Mouse (Mus musculus): ENCODE measurements around the gene Zfp185. TPM values are rescaled to one million over a fixed set of nuclear protein-coding genes. Genes with fewer than 3 reads are reported as not detected.

Gene Zfp185
- total and polyA plus RNA-seq, 2 experiments from 2014 or later = 0.33 to 0.84 TPM

DNA sequence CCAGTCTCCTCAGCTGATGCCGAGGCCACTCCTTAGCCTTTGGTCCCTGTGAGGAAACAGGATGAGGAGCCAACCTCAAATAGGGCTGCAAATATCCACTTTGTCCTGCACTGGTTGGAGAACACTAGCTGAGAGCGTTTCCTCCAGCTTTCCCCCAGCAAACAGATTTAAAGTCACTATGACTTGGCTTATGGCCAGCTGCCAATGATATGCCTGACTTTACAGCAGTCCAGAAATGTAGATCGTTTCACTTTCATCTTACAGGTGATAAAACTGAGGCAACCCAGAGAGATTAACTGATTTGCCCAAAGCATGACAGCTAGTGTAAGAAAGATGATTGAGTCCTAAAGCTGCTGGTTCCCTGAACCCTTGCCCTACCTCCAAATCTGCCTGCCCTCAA is 8.4 kb downstream of the Zfp185 start:
- 65% methylated on average over 3 of the region's 3 CpGs for WGBS
- no peak overlapping the region for H3K9ac ChIP-seq (replicated peaks; ENCODE audit: low read length, poor library complexity, severe bottlenecking)
- no peak overlapping the region for H3K4me3 ChIP-seq (ENCODE audit: low read depth, low read length)
- H3K4me2 ChIP-seq (ENCODE audit: low read depth, low read length, poor library complexity, severe bottlenecking) = no peak overlapping the region
- H3K9me3 ChIP-seq (ENCODE audit: low read length) = no peaks in the 10 kb centered on the region
- no peaks in the 10 kb centered on the region for H3K27me3 ChIP-seq (ENCODE audit: insufficient read depth, low read length)
- no peaks in the 10 kb centered on the region for H3K4me1 ChIP-seq (ENCODE audit: insufficient read depth, low read length)
- DNase-seq (ENCODE audit: low spot score) (no peak), ATAC-seq (ENCODE audit: low FRiP score) (no peak)
- TF ChIP-seq CTCF (IDR thresholded peaks at IDR 0.05) = no peak
- no peaks in the 10 kb centered on the region for H3K36me3 ChIP-seq (ENCODE audit: insufficient read depth, low read length)
- H3K27ac ChIP-seq (ENCODE audit: low read depth, low read length) = no peak overlapping the region

DNA sequence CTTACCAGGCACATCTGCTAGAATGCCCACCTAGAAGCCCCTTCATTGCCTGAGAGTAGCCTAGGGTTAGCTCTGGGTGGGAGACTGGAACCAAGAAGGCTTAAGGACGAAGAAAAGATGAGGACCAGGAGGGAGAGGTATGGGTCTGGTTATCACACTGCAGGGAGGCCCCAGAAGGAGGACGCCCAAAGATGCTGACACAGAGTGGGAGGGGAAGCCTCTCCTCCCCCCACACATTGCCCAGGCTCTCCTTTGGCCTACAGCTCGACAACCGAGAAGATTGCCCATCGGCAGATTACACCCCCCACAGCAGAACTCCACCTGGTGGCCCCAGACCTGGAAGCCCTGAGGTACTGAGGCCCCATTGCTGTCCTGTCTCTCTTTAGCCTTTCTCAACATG is 16.0 kb downstream of the Zfp185 start:
- H3K9ac ChIP-seq (replicated peaks; ENCODE audit: low read length, poor library complexity, severe bottlenecking) = no peak overlapping the region
- H3K36me3 ChIP-seq (ENCODE audit: insufficient read depth, low read length) = no peaks in the 10 kb centered on the region
- H3K4me3 ChIP-seq (ENCODE audit: low read depth, low read length) = no peak overlapping the region
- WGBS = 79% methylated on average over 5 of the region's 5 CpGs
- DNase-seq (ENCODE audit: low spot score) (no peak), ATAC-seq (ENCODE audit: low FRiP score) (no peak)
- no peak overlapping the region for H3K27ac ChIP-seq (ENCODE audit: low read depth, low read length)
- no peaks in the 10 kb centered on the region for H3K27me3 ChIP-seq (ENCODE audit: insufficient read depth, low read length)
- no peaks in the 10 kb centered on the region for H3K4me1 ChIP-seq (ENCODE audit: insufficient read depth, low read length)
- H3K4me2 ChIP-seq (ENCODE audit: low read depth, low read length, poor library complexity, severe bottlenecking) = no peak overlapping the region
- H3K9me3 ChIP-seq (ENCODE audit: low read length) = no peaks in the 10 kb centered on the region
- TF ChIP-seq CTCF (IDR thresholded peaks at IDR 0.05) = no peak

DNA sequence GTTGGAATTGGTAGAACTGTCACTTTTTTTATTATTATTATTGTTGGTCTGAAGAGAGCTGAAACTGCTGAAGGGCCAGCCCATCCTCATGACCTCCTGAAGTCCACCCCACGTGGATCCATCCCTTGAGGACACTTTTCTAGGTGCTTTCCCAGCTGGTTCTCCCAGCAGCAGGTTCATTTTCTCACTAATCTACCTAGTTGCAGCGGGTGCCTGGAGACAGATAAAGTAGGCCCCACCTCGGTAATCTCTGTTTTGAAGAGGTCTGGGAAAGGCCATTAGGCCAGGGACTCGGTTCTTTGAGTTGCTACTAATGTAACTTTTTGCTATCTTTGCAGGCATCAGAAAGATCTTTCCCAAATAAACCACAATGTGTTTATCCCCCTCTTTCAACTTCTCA is 18.5 kb downstream of the Zfp185 start:
- H3K36me3 ChIP-seq (ENCODE audit: insufficient read depth, low read length) = no peaks in the 10 kb centered on the region
- H3K27me3 ChIP-seq (ENCODE audit: insufficient read depth, low read length) = no peaks in the 10 kb centered on the region
- WGBS = 69% methylated on average over 4 of the region's 4 CpGs
- no peak overlapping the region for H3K27ac ChIP-seq (ENCODE audit: low read depth, low read length)
- no peak for TF ChIP-seq CTCF (IDR thresholded peaks at IDR 0.05)
- H3K9ac ChIP-seq (replicated peaks; ENCODE audit: low read length, poor library complexity, severe bottlenecking) = no peak overlapping the region
- DNase-seq (ENCODE audit: low spot score) (no peak), ATAC-seq (ENCODE audit: low FRiP score) (no peak)
- no peak overlapping the region for H3K4me3 ChIP-seq (ENCODE audit: low read depth, low read length)
- no peak overlapping the region for H3K4me2 ChIP-seq (ENCODE audit: low read depth, low read length, poor library complexity, severe bottlenecking)
- no peaks in the 10 kb centered on the region for H3K9me3 ChIP-seq (ENCODE audit: low read length)
- no peaks in the 10 kb centered on the region for H3K4me1 ChIP-seq (ENCODE audit: insufficient read depth, low read length)

DNA sequence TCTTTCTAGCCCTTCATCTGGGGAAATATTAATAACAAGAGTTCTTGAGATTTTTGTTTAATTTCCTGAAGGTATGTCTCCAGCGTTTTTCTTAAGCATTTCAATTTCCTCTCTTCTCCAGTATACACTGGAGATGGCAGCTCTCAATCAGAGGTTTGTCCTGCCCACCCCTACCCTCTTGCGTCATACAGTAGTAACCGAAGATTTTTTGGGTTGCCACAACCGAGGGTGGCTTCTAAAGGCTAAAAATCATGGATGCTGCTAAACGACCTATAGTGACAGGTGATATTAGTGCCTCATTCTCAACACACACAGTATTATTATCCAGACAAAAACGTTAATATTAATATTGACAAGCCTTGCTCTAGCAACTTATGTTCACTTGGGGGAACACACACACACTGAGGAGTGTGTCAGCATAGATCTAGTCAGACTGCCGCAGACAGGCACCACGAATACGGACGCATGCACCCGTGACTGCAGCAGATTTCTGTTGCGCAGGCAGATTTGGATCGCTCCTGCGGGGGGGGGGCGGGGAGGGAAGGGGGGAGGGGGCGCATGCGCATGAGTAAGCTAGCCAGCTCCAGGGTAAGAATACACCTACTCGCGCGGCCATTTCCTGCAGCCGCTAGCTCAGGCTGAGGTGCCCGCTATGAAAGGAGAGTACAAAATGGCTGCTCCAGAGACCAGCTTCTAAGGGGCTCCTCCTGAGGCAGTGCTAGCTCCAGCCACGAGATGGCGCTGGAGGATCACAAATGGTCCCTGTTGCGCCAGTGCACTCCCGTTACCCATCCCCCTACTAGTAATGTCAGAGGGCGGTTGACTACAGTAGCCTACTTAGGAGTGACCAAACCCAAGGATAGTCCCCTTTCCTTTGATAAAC is 20.7 kb downstream of the Zfp185 start:
- H3K9ac ChIP-seq (replicated peaks; ENCODE audit: low read length, poor library complexity, severe bottlenecking) = no peak overlapping the region
- H3K27ac ChIP-seq (ENCODE audit: low read depth, low read length) = peak overlapping the region; percentile 65
- no peaks in the 10 kb centered on the region for H3K9me3 ChIP-seq (ENCODE audit: low read length)
- H3K27me3 ChIP-seq (ENCODE audit: insufficient read depth, low read length) = no peaks in the 10 kb centered on the region
- H3K4me1 ChIP-seq (ENCODE audit: insufficient read depth, low read length) = no peaks in the 10 kb centered on the region
- DNase-seq (ENCODE audit: low spot score) (peak; percentile 96), ATAC-seq (ENCODE audit: low FRiP score) (peak; percentile 99)
- peak overlapping the region; percentile 8; the same call in 1 of the 2 replicates for H3K4me3 ChIP-seq (ENCODE audit: low read depth, low read length)
- no peaks in the 10 kb centered on the region for H3K36me3 ChIP-seq (ENCODE audit: insufficient read depth, low read length)
- H3K4me2 ChIP-seq (ENCODE audit: low read depth, low read length, poor library complexity, severe bottlenecking) = peak overlapping the region; percentile 32
- TF ChIP-seq CTCF (IDR thresholded peaks at IDR 0.05) = peak; percentile 88
- 20% methylated on average over 22 of the region's 27 CpGs for WGBS

DNA sequence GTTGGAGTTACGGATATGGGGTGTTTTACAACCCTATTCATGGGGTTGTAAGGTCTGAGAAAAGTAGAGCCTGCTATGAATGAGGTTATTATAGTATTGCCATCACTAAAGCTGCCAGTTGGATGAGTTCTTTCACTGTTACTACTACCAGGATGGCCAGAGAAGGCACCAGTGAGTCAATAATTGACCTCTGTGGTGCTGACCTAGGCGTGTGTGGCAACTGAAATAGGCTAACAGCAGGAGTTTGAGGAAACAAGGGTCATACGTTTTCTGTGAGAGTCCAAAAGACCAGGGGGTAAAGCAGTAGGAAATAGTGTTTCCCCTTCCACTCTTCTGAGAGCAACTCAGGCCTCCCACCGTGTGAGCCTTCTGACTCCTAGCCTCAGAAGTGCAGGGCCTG is 25.7 kb downstream of the Zfp185 start:
- no peak for ATAC-seq (ENCODE audit: low FRiP score)
- Histone ChIP-seq H3K9me3 (ENCODE audit: low read length) (no peaks in the 10 kb centered on the region), H3K4me3 (ENCODE audit: low read depth, low read length) (no peak overlapping the region), H3K4me1 (ENCODE audit: insufficient read depth, low read length) (no peaks in the 10 kb centered on the region), H3K9ac (replicated peaks; ENCODE audit: low read length, poor library complexity, severe bottlenecking) (no peak overlapping the region), H3K27me3 (ENCODE audit: insufficient read depth, low read length) (no peaks in the 10 kb centered on the region), H3K36me3 (ENCODE audit: insufficient read depth, low read length) (no peaks in the 10 kb centered on the region), H3K27ac (ENCODE audit: low read depth, low read length) (no peak overlapping the region), H3K4me2 (ENCODE audit: low read depth, low read length, poor library complexity, severe bottlenecking) (no peak overlapping the region)
- no peak for DNase-seq (ENCODE audit: low spot score)
- TF ChIP-seq CTCF (IDR thresholded peaks at IDR 0.05) = no peak
- 65% methylated on average over 4 of the region's 4 CpGs for WGBS

DNA sequence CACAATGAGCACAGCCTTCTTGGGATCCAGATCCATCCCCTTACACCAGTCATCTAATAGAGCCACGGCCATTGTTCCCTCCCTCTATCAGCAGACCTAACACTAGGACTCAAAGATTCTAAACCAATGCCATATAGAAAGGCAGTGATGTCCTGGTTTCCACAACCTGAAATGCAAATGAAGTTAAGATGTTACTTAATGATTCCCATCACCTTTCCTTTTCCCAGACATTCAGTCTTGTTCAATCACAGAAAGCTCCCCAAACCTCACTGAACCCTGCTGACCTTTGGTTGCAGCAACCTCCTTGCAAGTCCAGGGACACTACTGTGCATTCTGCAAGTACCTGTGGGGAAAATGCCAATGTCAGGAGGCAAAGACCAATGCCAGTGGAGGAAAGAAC is 49.9 kb downstream of the Zfp185 start, which contains the start of gene Pnma5:
Gene Pnma5, minus strand, starts transcription at position 101 of the 400 bp plus-strand sequence.
- TF ChIP-seq CTCF (IDR thresholded peaks at IDR 0.05) = no peak
- Histone ChIP-seq H3K27ac (ENCODE audit: low read depth, low read length) (no peak within 1 kb of the TSS), H3K9me3 (ENCODE audit: low read length) (no peaks in the 10 kb centered on the region), H3K4me1 (ENCODE audit: insufficient read depth, low read length) (no peaks in the 10 kb centered on the region), H3K9ac (replicated peaks; ENCODE audit: low read length, poor library complexity, severe bottlenecking) (no peak within 1 kb of the TSS), H3K4me2 (ENCODE audit: low read depth, low read length, poor library complexity, severe bottlenecking) (no peak within 1 kb of the TSS), H3K27me3 (ENCODE audit: insufficient read depth, low read length) (no peaks in the 10 kb centered on the region), H3K4me3 (ENCODE audit: low read depth, low read length) (no peak within 1 kb of the TSS), H3K36me3 (ENCODE audit: insufficient read depth, low read length) (no peaks in the 10 kb centered on the region)
- DNase-seq (ENCODE audit: low spot score) (no peak), ATAC-seq (ENCODE audit: low FRiP score) (no peak)
- WGBS = 78% methylated on average over 1 of the region's 1 CpGs
